Mouse (Mus musculus): ENCODE results near the gene Wbp4. TPM values are rescaled to one million over a fixed set of nuclear protein-coding genes. Genes with fewer than 3 reads are reported as not detected.

Wbp4 gene
- total RNA-seq (2023), result 26.7 TPM

GRCm38 (mm10) chr14:79481339-79482151 is at the start of gene Wbp4:
Gene Wbp4 (minus strand): TSS chr14:79481520.

GRCm38 (mm10) chr14:79480624-79481338 is 539 bp downstream of the Wbp4 start, which contains the start of gene Elf1:
Gene Elf1 (plus strand): TSS chr14:79481194.

GRCm38 (mm10) chr14:79451681-79452590 is 29.4 kb downstream of the Wbp4 start, which contains the start of gene Kbtbd6:
Gene Kbtbd6 (plus strand): TSS chr14:79451835.

GRCm38 (mm10) chr14:79425979-79426729 is 55.2 kb downstream of the Wbp4 start, which contains the start of gene Kbtbd7:
Gene Kbtbd7 (plus strand): TSS chr14:79426511.

Other genes starting within 250 kb of the Wbp4 start
- not detected for gene Zfp957, start 234.2 kb downstream of the Wbp4 start, total RNA-seq (2023)
- 685 TPM for gene Rgcc, start 179.9 kb downstream of the Wbp4 start, total RNA-seq (2023)
- gene Naa16, start 90.7 kb downstream of the Wbp4 start, total RNA-seq (2023), result 48.6 TPM
- gene Mtrf1, start 83.7 kb downstream of the Wbp4 start, total RNA-seq (2023), result 1.9 TPM
- gene Kbtbd7, start 55.0 kb downstream of the Wbp4 start, total RNA-seq (2023), result 8.8 TPM
- 0.34 TPM for gene Kbtbd6, start 29.7 kb downstream of the Wbp4 start, total RNA-seq (2023)
- gene Elf1, start 326 bp downstream of the Wbp4 start, total RNA-seq (2023), result 242 TPM
- 117 TPM for gene Sugt1, start 106.2 kb upstream of the Wbp4 start, total RNA-seq (2023)
- gene Cnmd, start 180.7 kb upstream of the Wbp4 start, total RNA-seq (2023), result not detected

Data from CD8-positive naive resting alpha-beta T cell, adult 57 days (primary cell).